Mouse (Mus musculus): ENCODE data around the gene Ppp1r12a. TPM values are rescaled to one million over a fixed set of nuclear protein-coding genes. Genes with fewer than 3 reads are reported as not detected.

Ppp1r12a gene
- polyA plus RNA-seq, 1 experiment from 2014 or later: 76.0 TPM

DNA sequence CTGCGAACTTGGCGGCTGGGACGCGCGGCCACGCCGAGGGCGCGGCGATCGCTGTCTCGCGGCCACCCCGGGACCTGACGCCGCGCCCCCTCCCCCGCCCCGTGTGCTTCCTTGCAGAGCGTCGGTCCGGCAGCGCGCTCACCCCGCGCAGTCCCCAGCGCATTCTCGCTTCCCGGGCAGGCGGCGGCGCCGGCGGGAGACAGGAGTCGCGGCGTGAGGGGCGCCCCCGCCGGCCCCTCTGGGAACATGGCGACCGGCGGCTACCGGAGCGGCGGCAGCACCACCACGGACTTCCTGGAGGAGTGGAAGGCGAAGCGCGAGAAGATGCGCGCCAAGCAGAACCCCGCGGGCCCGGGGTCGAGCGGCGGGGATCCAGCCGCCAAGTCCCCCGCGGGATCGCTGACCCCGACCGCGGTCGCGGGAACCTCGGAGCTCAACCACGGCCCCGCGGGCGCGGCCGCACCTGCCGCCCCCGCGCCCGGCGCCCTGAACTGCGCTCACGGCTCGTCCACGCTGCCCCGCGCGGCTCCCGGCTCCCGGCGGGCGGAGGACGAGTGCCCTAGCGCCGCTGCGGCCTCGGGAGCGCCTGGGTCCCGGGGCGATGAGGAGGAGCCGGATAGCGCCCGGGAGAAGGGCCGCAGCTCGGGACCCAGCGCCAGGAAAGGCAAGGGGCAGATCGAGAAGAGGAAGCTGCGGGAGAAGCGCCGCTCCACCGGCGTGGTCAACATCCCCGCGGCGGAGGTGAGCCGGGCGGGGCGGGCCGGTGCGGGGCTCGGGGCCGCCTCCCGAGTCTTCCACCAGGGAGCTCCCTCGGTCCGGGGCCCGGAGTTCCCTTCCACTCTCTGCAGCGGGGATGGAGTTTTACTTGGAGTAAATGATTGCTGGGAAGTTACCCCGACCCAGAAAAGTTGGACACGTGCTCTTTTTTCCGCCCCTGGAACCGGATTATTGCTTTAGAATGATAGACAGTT is 170.9 kb downstream of the Ppp1r12a start:
- H3K4me1 ChIP-seq: peaks cover 20% of the 10 kb centered on the region
- under 1% methylated on average over 117 of the region's 129 CpGs for WGBS
- H3K9ac ChIP-seq: peak overlapping the region; percentile 45
- H3K36me3 ChIP-seq (replicated peaks): no peaks in the 10 kb centered on the region
- peak overlapping the region; percentile 68 for H3K4me3 ChIP-seq
- H3K4me2 ChIP-seq: peak overlapping the region; percentile 99
- peak; percentile 78 for ATAC-seq (replicated peaks)
- H3K27me3 ChIP-seq (replicated peaks): peaks cover 24% of the 10 kb centered on the region
- H3K27ac ChIP-seq: no peak overlapping the region
- H3K9me3 ChIP-seq: no peaks in the 10 kb centered on the region

DNA sequence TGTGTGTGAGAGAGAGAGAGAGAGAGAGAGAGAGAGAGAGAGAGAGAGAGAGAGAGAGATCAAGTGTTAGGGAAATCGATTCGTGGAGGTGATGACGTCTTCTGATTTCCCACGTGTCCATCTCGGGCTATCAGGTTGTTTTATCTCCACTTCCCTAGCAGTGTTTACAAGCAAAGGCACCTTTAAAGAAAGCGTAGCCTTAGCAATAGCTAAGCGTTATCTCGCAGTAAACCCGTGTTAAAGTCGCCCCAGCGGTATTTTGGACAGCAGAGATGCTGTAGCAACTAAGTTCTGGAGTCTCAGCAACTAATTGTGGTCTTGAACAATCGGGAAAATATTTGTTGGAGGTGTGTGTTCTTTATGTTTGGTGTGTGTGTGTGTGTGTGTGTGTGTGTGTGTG is 171.6 kb downstream of the Ppp1r12a start:
- H3K36me3 ChIP-seq (replicated peaks): no peaks in the 10 kb centered on the region
- ATAC-seq (replicated peaks): no peak
- WGBS: 5% methylated on average over 12 of the region's 12 CpGs

More for the DNA sequence above, 171.6 kb downstream of the Ppp1r12a start:
- Histone ChIP-seq H3K4me2 (peak overlapping the region; percentile 99), H3K9me3 (no peaks in the 10 kb centered on the region), H3K27me3 (replicated peaks) (peaks cover 24% of the 10 kb centered on the region), H3K9ac (no peak overlapping the region), H3K4me3 (peak overlapping the region; percentile 68), H3K4me1 (peaks cover 20% of the 10 kb centered on the region), H3K27ac (no peak overlapping the region)

Other genes with a start within 250 kb of the Ppp1r12a start
- 2.5 and 3.2 TPM in 2 replicates for gene Pawr, start 169.9 kb downstream of the Ppp1r12a start, polyA plus RNA-seq (2015; fragmentation: Nextera tagmentation; extraction: Ambion mirVana)

Data from midbrain, embryonic 15.5 days (tissue).